Mouse (Mus musculus) granulocyte monocyte progenitor cell, adult 5-6 weeks (primary cell): ENCODE measurements at regions not wholly inside any gene's neighbourhood (a gene's known extent, or its start where the extent isn't known, plus 50 kb on each side); places are given as distances from the start of the nearest gene placed in this dataset.

Experiments
- ATAC-seq: replicated peaks from 2 replicates; pipeline ENCODE4 v1.8.0; 2016; ENCODE audit warnings: mild to moderate bottlenecking, moderate TSS enrichment, inconsistent platforms; ENCODE audit not compliant: poor library complexity, severe bottlenecking

- no peak for ATAC-seq
Measured at GRCm38 (mm10) chr11:44155591-44155990, 244.3 kb upstream of the Il12b start.

- no peak for ATAC-seq
Measured at GRCm38 (mm10) chr11:44156081-44156480, 243.8 kb upstream of the Il12b start.

GRCm38 (mm10) chr11:44156490-44157345, 243.1 kb upstream of the Il12b start:
- no peak for ATAC-seq

- ATAC-seq = no peak
Measured at GRCm38 (mm10) chr11:44158236-44158635, 241.6 kb upstream of the Il12b start.

- no peak for ATAC-seq
Measured at GRCm38 (mm10) chr11:44161734-44162418, 238.0 kb upstream of the Il12b start.

- ATAC-seq = no peak
Measured at GRCm38 (mm10) chr11:44163049-44163448, 236.8 kb upstream of the Il12b start.

- ATAC-seq = no peak
Measured at GRCm38 (mm10) chr11:44163748-44164147, 236.1 kb upstream of the Il12b start.

GRCm38 (mm10) chr11:44164186-44164585, 235.7 kb upstream of the Il12b start:
- no peak for ATAC-seq

GRCm38 (mm10) chr11:44167724-44168500, 232.0 kb upstream of the Il12b start:
- ATAC-seq = no peak

- peak; percentile 45 for ATAC-seq
Measured at GRCm38 (mm10) chr11:44172478-44172877, 227.4 kb upstream of the Il12b start.

GRCm38 (mm10) chr11:44173196-44173595, 226.7 kb upstream of the Il12b start:
- ATAC-seq = peak; percentile 20; the same call in 1 of the 2 replicates

- peak; percentile 91 for ATAC-seq
Measured at GRCm38 (mm10) chr11:44174548-44174947, 225.3 kb upstream of the Il12b start.

GRCm38 (mm10) chr11:44179711-44180110, 220.2 kb upstream of the Il12b start:
- ATAC-seq = no peak

GRCm38 (mm10) chr11:44183823-44184222, 216.0 kb upstream of the Il12b start:
- ATAC-seq = peak; percentile 97

- no peak for ATAC-seq
Measured at GRCm38 (mm10) chr11:44185218-44185890, 214.5 kb upstream of the Il12b start.

- no peak for ATAC-seq
Measured at GRCm38 (mm10) chr11:44188202-44188601, 211.7 kb upstream of the Il12b start.

- ATAC-seq = peak; percentile 22; the same call in 1 of the 2 replicates
Measured at GRCm38 (mm10) chr11:44193806-44194205, 206.1 kb upstream of the Il12b start.

GRCm38 (mm10) chr11:44202716-44203115, 197.1 kb upstream of the Il12b start:
- no peak for ATAC-seq

GRCm38 (mm10) chr11:44204384-44204783, 195.5 kb upstream of the Il12b start:
- peak; percentile 80 for ATAC-seq

- ATAC-seq = peak; percentile 34; the same call in 1 of the 2 replicates
Measured at GRCm38 (mm10) chr11:44206866-44207265, 193.0 kb upstream of the Il12b start.
